ENCODE assay signal across 20 mouse cellular contexts in genomic region chr2:159064403-159064970, GRCm38 (mm10).
"Had no signal": no experiment of that assay in that cellular context is flagged by ENCODE, and none has a peak within 500 bp of the region (broad histone marks: within the 10 kb centered on the region; RNA-seq: fewer than 3 reads in every experiment).

No protein-coding gene starts in this region.

- H3K4me1 ChIP-seq: stomach, embryonic 15.5 days had no signal

- H3K36me3 ChIP-seq: limb, embryonic 15.5 days; midbrain, embryonic 13.5 days; neural tube, embryonic 12.5 days; stomach, embryonic 15.5 days had no signal

- H3K27me3 ChIP-seq: stomach, embryonic 15.5 days had no signal

- H3K9me3 ChIP-seq: limb, embryonic 15.5 days; midbrain, embryonic 13.5 days; neural tube, embryonic 12.5 days; stomach, embryonic 15.5 days had no signal

- H3K4me2 ChIP-seq: limb, embryonic 15.5 days; liver, embryonic 11.5 days; lung, embryonic 14.5 days; midbrain, embryonic 13.5 days; neural tube, embryonic 12.5 days; stomach, embryonic 15.5 days had no signal

- DNase-seq: kidney, adult 18-20 months; kidney, postnatal 36 days; left cerebral cortex, postnatal 4 days; liver, postnatal 0 days; lung, embryonic 14.5 days; retina, postnatal 1 day; right cerebral cortex, postnatal 25 days; spleen, adult 18-20 months; thymus, postnatal 25 days had no signal

- H3K4me3 ChIP-seq: limb, embryonic 15.5 days; midbrain, embryonic 13.5 days; neural tube, embryonic 12.5 days; stomach, embryonic 15.5 days had no signal

- H3K9ac ChIP-seq: limb, embryonic 15.5 days; liver, embryonic 14.5 days; liver, postnatal 0 days; lung, embryonic 14.5 days; midbrain, embryonic 13.5 days; neural tube, embryonic 12.5 days; stomach, embryonic 15.5 days had no signal

- ATAC-seq: inflammation-experienced regulatory T-cells, adult 6 months; intestine, embryonic 16.5 days; liver, postnatal 0 days; lung, postnatal 0 days; midbrain, embryonic 13.5 days; midbrain, embryonic 16.5 days had no signal

- H3K27ac ChIP-seq: limb, embryonic 15.5 days; liver, embryonic 14.5 days; macrophage; midbrain, embryonic 13.5 days; neural tube, embryonic 12.5 days; stomach, embryonic 15.5 days had no signal
